Mouse (Mus musculus): Measurements from ENCODE around the gene Lrrc8c. TPM values are rescaled to one million over a fixed set of nuclear protein-coding genes. Genes with fewer than 3 reads are reported as not detected.

Lrrc8c gene
- polyA plus RNA-seq, 1 experiment from 2014 or later, result 13.2 TPM

DNA sequence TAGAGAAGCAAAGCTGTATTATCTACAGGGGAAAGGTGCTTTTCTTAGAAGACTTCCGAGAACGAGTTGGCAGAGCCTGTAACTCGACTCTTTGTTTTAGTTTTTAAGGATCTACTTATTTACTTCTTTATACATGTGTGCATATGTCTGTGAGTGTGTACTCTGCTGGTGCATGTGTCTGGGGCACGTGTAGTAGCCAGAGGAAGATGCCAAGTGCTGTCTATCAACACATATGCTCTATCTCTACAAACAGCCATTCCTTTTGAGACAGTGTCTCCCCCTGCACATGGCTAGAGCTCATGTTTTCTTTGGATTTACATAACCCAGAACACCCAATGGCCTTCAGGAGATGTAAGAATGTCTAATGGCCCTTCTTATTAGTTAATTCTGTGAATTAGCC is 6.9 kb upstream of the Lrrc8c start:
- Histone ChIP-seq H3K4me1 (no peaks in the 10 kb centered on the region), H3K9ac (no peak overlapping the region), H3K27ac (no peak overlapping the region), H3K4me3 (no peak overlapping the region), H3K9me3 (no peaks in the 10 kb centered on the region), H3K4me2 (replicated peaks) (no peak overlapping the region), H3K27me3 (no peaks in the 10 kb centered on the region), H3K36me3 (no peaks in the 10 kb centered on the region)
- 41% methylated on average over 4 of the region's 4 CpGs for whole genome bisulfite sequencing
- no peak for ATAC-seq (ENCODE audit: insufficient number of reproducible peaks, insufficient read depth, low FRiP score, low TSS enrichment)

GRCm38 (mm10) chr5:105515532-105515931 is 3.7 kb upstream of the Lrrc8c start:
- no peaks in the 10 kb centered on the region for H3K27me3 ChIP-seq
- peaks cover 13% of the 10 kb centered on the region for H3K4me1 ChIP-seq
- no peak overlapping the region for H3K4me3 ChIP-seq
- H3K27ac ChIP-seq, result no peak overlapping the region
- no peak overlapping the region for H3K9ac ChIP-seq
- no peaks in the 10 kb centered on the region for H3K36me3 ChIP-seq
- WGBS, result 52% methylated on average over 6 of the region's 6 CpGs
- no peaks in the 10 kb centered on the region for H3K9me3 ChIP-seq
- no peak for ATAC-seq (ENCODE audit: insufficient number of reproducible peaks, insufficient read depth, low FRiP score, low TSS enrichment)
- no peak overlapping the region for H3K4me2 ChIP-seq (replicated peaks)

- Histone ChIP-seq H3K9me3 (no peaks in the 10 kb centered on the region), H3K4me2 (replicated peaks) (no peak overlapping the region), H3K4me3 (no peak overlapping the region), H3K4me1 (peaks cover 16% of the 10 kb centered on the region), H3K27me3 (no peaks in the 10 kb centered on the region), H3K9ac (no peak overlapping the region), H3K36me3 (no peaks in the 10 kb centered on the region), H3K27ac (no peak overlapping the region)
- ATAC-seq (ENCODE audit: insufficient number of reproducible peaks, insufficient read depth, low FRiP score, low TSS enrichment), result no peak
- 45% methylated on average over 3 of the region's 3 CpGs for WGBS
Measured at GRCm38 (mm10) chr5:105516290-105516689, 2.9 kb upstream of the Lrrc8c start.

GRCm38 (mm10) chr5:105517992-105518625 is 1.1 kb upstream of the Lrrc8c start:
- Histone ChIP-seq H3K27me3 (no peaks in the 10 kb centered on the region), H3K27ac (no peak overlapping the region), H3K9ac (no peak overlapping the region), H3K4me1 (peaks cover 16% of the 10 kb centered on the region), H3K4me2 (replicated peaks) (peak overlapping the region; percentile 86), H3K9me3 (no peaks in the 10 kb centered on the region), H3K36me3 (no peaks in the 10 kb centered on the region), H3K4me3 (peak overlapping the region; percentile 71)
- WGBS, result 23% methylated on average over 7 of the region's 7 CpGs
- ATAC-seq (ENCODE audit: insufficient number of reproducible peaks, insufficient read depth, low FRiP score, low TSS enrichment), result no peak

DNA sequence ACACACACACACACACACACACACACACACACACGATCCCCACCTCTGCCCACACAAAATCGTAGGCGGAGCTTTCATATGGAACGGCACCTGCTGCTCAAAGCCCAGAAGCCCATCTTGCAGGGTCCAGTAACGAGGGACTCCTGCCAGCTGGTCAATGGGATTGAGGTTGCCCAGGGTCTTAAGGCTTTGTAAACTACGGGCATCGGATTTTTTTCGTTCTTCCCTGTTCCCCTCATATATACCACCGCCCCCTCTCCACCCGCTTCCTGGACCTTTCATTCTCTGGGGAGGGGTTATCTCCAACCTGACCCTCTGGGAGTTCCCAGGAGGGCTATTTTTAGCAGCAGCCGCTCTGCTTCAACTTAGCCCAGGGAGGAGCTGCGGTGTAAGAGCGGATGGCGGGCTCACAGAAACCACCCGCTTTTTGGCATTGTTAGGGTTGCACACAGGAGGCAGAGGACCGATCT is 527 bp upstream of the Lrrc8c start:
- Histone ChIP-seq H3K9ac (peak overlapping the region; percentile 75), H3K4me2 (replicated peaks) (peak overlapping the region; percentile 86), H3K36me3 (no peaks in the 10 kb centered on the region), H3K4me1 (peaks cover 16% of the 10 kb centered on the region), H3K4me3 (peak overlapping the region; percentile 71), H3K27me3 (no peaks in the 10 kb centered on the region), H3K27ac (peak overlapping the region; percentile 57; the same call in 1 of the 2 replicates), H3K9me3 (no peaks in the 10 kb centered on the region)
- peak; percentile 36; the same call in 1 of the 2 replicates for ATAC-seq (ENCODE audit: insufficient number of reproducible peaks, insufficient read depth, low FRiP score, low TSS enrichment)
- 3% methylated on average over 16 of the region's 16 CpGs for WGBS

GRCm38 (mm10) chr5:105519976-105520300 is 750 bp downstream of the Lrrc8c start:
- Histone ChIP-seq H3K9ac (peak overlapping the region; percentile 75), H3K27ac (no peak overlapping the region), H3K4me1 (peaks cover 16% of the 10 kb centered on the region), H3K9me3 (no peaks in the 10 kb centered on the region), H3K36me3 (no peaks in the 10 kb centered on the region), H3K4me2 (replicated peaks) (peak overlapping the region; percentile 86), H3K27me3 (no peaks in the 10 kb centered on the region), H3K4me3 (peak overlapping the region; percentile 71)
- no peak for ATAC-seq (ENCODE audit: insufficient number of reproducible peaks, insufficient read depth, low FRiP score, low TSS enrichment)
- 4% methylated on average over 5 of the region's 5 CpGs for WGBS

DNA sequence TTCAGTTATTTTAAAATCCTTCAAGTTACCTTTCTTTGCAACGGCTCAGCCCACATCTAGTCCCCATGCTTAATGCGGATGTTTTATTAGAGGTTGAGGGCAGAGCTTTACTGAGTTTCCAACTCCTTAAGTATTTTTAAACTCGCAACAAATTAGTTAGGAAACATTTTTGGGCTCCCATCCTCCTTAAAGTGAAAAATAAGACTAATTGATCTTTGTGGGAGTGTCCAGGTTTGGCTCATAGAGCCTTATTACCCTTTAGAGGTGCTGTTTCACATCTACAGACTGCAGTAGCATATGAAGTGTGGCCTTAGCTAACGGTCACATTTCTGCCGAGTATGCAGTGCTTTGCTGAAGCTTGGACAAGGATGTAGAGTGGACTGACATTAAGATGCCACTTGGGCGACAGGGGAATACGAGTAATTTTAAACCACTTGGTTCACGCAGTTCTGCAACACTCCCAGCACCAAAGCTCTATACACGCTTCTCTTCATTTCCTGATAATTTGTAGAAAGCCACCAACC is 1.3 kb downstream of the Lrrc8c start:
- WGBS, result 58% methylated on average over 9 of the region's 9 CpGs
- no peak overlapping the region for H3K27ac ChIP-seq
- no peaks in the 10 kb centered on the region for H3K36me3 ChIP-seq
- H3K9ac ChIP-seq, result peak overlapping the region; percentile 75; the same call in 1 of the 2 replicates
- H3K9me3 ChIP-seq, result no peaks in the 10 kb centered on the region
- peak overlapping the region; percentile 86 for H3K4me2 ChIP-seq (replicated peaks)
- no peaks in the 10 kb centered on the region for H3K27me3 ChIP-seq
- H3K4me1 ChIP-seq, result peaks cover 16% of the 10 kb centered on the region
- peak overlapping the region; percentile 71 for H3K4me3 ChIP-seq
- no peak for ATAC-seq (ENCODE audit: insufficient number of reproducible peaks, insufficient read depth, low FRiP score, low TSS enrichment)

DNA sequence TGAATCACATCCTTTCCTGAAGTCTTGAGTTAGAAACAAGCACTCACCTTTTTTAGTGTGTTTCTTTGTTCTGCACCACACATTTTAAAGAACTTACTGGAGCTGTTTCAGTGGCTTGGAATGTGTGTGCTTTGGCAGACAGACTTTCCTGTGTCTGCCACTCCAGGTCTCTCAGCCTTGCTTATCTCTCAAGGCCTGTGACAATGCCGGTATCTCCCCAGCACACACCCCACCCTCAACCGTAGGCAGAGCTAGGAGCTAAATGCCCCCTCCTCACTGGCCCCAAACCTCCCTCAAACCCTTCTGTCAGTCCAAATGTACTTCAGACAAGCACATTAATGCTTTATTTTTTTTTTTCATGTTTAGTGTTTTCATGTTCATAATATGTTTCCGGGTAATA is 4.3 kb downstream of the Lrrc8c start:
- no peak for ATAC-seq (ENCODE audit: insufficient number of reproducible peaks, insufficient read depth, low FRiP score, low TSS enrichment)
- no peaks in the 10 kb centered on the region for H3K9me3 ChIP-seq
- no peak overlapping the region for H3K27ac ChIP-seq
- H3K4me2 ChIP-seq (replicated peaks), result no peak overlapping the region
- H3K36me3 ChIP-seq, result no peaks in the 10 kb centered on the region
- no peaks in the 10 kb centered on the region for H3K27me3 ChIP-seq
- WGBS, result 78% methylated on average over 3 of the region's 3 CpGs
- H3K4me3 ChIP-seq, result no peak overlapping the region
- H3K9ac ChIP-seq, result no peak overlapping the region
- peaks cover 14% of the 10 kb centered on the region for H3K4me1 ChIP-seq

DNA sequence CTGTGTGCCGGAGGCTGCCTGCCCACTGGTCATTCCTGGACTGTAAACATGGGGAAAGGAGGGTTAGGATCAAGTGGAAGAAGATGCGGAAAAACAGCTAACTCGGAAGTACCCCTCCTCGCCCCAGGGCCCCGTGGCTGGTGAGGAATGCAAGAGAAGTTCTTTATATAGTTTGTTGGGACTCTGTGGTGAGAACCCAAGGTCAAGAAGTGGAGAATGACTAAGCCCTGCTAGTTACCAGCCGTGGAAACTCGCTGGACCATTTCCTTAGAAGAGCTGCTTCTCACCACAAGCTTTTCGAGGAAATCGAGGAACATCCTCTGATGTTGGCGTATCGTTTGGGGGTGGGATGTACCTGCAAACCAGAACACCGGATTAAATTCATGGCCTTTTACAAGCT is 5.8 kb downstream of the Lrrc8c start:
- Histone ChIP-seq H3K9me3 (no peaks in the 10 kb centered on the region), H3K4me2 (replicated peaks) (no peak overlapping the region), H3K4me3 (no peak overlapping the region), H3K36me3 (no peaks in the 10 kb centered on the region), H3K9ac (no peak overlapping the region), H3K4me1 (peaks cover 8% of the 10 kb centered on the region), H3K27me3 (no peaks in the 10 kb centered on the region), H3K27ac (no peak overlapping the region)
- 91% methylated on average over 12 of the region's 12 CpGs for WGBS
- ATAC-seq (ENCODE audit: insufficient number of reproducible peaks, insufficient read depth, low FRiP score, low TSS enrichment), result no peak

DNA sequence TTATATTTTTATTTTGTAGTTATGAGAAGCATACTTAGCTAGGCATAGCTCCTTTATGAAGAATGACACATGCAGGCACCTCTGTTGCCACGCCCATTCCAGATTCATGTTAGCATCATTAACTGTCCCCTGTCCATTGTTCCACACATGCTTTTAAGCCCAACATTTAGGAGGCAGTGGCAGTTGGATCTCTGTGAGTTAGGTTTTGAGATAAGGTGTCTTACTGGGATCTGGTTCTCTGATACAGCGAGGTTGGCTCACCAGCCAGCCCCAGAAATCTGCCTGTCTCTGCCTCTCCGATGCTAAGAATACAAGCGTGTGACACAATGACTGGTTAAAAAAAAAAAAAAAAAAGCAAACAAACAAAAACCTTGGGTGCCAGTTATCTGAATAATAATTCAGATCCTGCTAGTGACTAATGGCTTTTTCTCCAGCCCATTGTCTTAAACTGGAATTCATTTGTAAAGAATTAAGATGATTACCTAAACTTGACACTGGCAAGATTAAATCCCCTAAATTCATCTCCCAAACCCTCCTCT is 7.0 kb downstream of the Lrrc8c start:
- no peak overlapping the region for H3K4me3 ChIP-seq
- no peaks in the 10 kb centered on the region for H3K27me3 ChIP-seq
- 86% methylated on average over 4 of the region's 4 CpGs for WGBS
- H3K36me3 ChIP-seq, result no peaks in the 10 kb centered on the region
- no peaks in the 10 kb centered on the region for H3K4me1 ChIP-seq
- no peaks in the 10 kb centered on the region for H3K9me3 ChIP-seq
- H3K9ac ChIP-seq, result no peak overlapping the region
- ATAC-seq (ENCODE audit: insufficient number of reproducible peaks, insufficient read depth, low FRiP score, low TSS enrichment), result no peak
- H3K27ac ChIP-seq, result no peak overlapping the region
- H3K4me2 ChIP-seq (replicated peaks), result no peak overlapping the region

GRCm38 (mm10) chr5:105526766-105527165 is 7.6 kb downstream of the Lrrc8c start:
- no peaks in the 10 kb centered on the region for H3K36me3 ChIP-seq
- WGBS, result 85% methylated on average over 9 of the region's 9 CpGs
- no peaks in the 10 kb centered on the region for H3K27me3 ChIP-seq
- no peak overlapping the region for H3K27ac ChIP-seq
- no peaks in the 10 kb centered on the region for H3K4me1 ChIP-seq
- H3K4me2 ChIP-seq (replicated peaks), result no peak overlapping the region
- no peak for ATAC-seq (ENCODE audit: insufficient number of reproducible peaks, insufficient read depth, low FRiP score, low TSS enrichment)
- H3K9me3 ChIP-seq, result no peaks in the 10 kb centered on the region
- H3K9ac ChIP-seq, result no peak overlapping the region
- H3K4me3 ChIP-seq, result no peak overlapping the region

- H3K4me2 ChIP-seq (replicated peaks), result no peak overlapping the region
- H3K9ac ChIP-seq, result no peak overlapping the region
- H3K36me3 ChIP-seq, result no peaks in the 10 kb centered on the region
- no peaks in the 10 kb centered on the region for H3K4me1 ChIP-seq
- H3K27ac ChIP-seq, result no peak overlapping the region
- no peaks in the 10 kb centered on the region for H3K9me3 ChIP-seq
- no peak overlapping the region for H3K4me3 ChIP-seq
- 87% methylated on average over 23 of the region's 23 CpGs for WGBS
- H3K27me3 ChIP-seq, result no peaks in the 10 kb centered on the region
- no peak for ATAC-seq (ENCODE audit: insufficient number of reproducible peaks, insufficient read depth, low FRiP score, low TSS enrichment)
Measured at GRCm38 (mm10) chr5:105527477-105528331, 8.5 kb downstream of the Lrrc8c start.
